Mouse (Mus musculus) small intestine, adult 2 months (tissue): ENCODE measurements around the gene Adck2.

ENCODE experiments used
- CTCF ChIP-seq: fragments of 200-500 bp; IDR thresholded peaks from 2 replicates; pipeline ENCODE4 v1.5.1; 2012; ENCODE audit warnings: low read depth, mild to moderate bottlenecking, control low read depth, inconsistent platforms, low read length, moderate library complexity, mixed read lengths; ENCODE audit not compliant: insufficient replicate concordance, insufficient read length; ENCODE audit errors: extremely low read depth
- POLR2A ChIP-seq: fragments of 200-500 bp; IDR thresholded peaks from 2 replicates; pipeline ENCODE4 v1.6.1; 2012; ENCODE audit warnings: low read depth, mild to moderate bottlenecking, control low read depth, inconsistent platforms, low read length, moderate library complexity

DNA sequence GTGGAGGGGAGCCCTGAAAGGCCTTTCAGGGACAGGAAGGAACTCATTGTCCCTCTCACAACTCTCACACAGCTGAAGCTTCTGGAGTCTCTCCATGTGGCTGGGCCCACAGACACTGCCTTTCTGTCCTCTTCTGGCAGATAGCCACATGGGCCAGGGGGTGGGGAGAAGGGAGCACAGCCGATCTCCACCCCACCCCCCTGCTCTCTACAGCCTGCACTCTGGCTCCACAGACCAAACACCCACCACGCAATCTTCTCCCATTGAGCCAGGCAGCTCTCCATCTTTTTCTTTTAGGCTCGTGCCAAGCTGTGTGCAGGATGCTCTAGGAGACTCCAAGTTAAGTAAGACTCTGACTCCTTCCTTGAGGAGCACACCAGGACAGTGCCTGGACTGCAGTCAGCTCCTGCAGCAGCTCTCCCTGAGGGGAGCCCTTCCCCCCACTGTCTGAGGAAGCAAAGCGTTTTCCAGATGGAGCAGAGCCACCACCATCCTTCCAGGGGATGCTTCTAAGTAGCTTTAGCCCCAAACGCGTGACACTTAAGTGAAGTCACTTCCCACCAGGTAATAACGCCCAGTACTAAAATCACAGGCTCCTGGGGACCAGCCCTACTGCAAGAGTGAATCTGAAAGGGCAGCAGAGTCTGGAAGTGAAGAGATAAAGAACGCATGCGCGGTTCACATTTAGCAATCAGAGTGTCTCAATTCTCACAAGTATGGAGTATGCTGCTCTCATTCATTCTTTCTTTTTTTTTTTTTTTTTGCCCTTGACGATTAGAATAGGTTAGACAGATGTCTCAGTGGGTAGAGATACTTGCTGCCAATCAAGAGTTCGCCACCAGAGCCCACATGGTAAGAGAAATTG is 44.8 kb upstream of the Adck2 start:
- TF ChIP-seq CTCF (no peak), POLR2A (no peak)
